Mouse (Mus musculus): ENCODE measurements around the gene Osbp2. TPM values are rescaled to one million over a fixed set of nuclear protein-coding genes. Genes with fewer than 3 reads are reported as not detected.

The Osbp2 gene
- polyA plus RNA-seq, 1 experiment from 2014 or later = 33.1 TPM

GRCm38 (mm10) chr11:3859778-3860177, 3.9 kb downstream of the Osbp2 start:
- Histone ChIP-seq H3K4me1 (replicated peaks) (peaks cover 23% of the 10 kb centered on the region), H3K27me3 (peaks cover 5% of the 10 kb centered on the region; the same call in 1 of the 2 replicates), H3K9ac (no peak overlapping the region), H3K4me3 (no peak overlapping the region), H3K36me3 (no peaks in the 10 kb centered on the region), H3K4me2 (no peak overlapping the region), H3K9me3 (no peaks in the 10 kb centered on the region), H3K27ac (replicated peaks) (no peak overlapping the region)
- no peak for ATAC-seq (ENCODE audit: low FRiP score, low read depth)
- WGBS = 94% methylated on average over 4 of the region's 4 CpGs

DNA sequence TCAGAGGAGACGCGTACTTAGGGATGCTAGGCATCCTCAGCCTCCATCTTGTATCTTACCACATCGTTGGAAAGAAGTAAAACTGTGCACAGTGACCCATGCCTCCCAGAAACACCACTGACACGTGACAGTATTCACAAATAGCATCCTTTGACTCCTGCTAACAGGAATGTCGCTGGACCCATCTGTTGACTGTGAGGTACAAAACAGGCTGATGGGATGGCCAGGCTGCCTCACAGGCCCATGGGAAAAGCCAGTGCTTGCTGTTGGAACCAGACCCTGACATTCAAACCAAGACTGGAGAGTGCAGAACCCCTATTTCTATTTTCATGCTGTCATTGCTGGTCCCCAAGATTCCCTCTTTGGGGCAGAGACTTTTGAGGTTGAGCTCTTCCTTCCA, 5.8 kb downstream of the Osbp2 start:
- Histone ChIP-seq H3K36me3 (no peaks in the 10 kb centered on the region), H3K4me1 (replicated peaks) (peaks cover 12% of the 10 kb centered on the region), H3K4me2 (no peak overlapping the region), H3K4me3 (no peak overlapping the region), H3K9ac (no peak overlapping the region), H3K27me3 (peaks cover 5% of the 10 kb centered on the region; the same call in 1 of the 2 replicates), H3K27ac (replicated peaks) (no peak overlapping the region), H3K9me3 (no peaks in the 10 kb centered on the region)
- 77% methylated on average over 5 of the region's 5 CpGs for WGBS
- ATAC-seq (ENCODE audit: low FRiP score, low read depth) = no peak

- Histone ChIP-seq H3K4me2 (no peak overlapping the region), H3K9me3 (no peaks in the 10 kb centered on the region), H3K27me3 (no peaks in the 10 kb centered on the region), H3K4me3 (no peak overlapping the region), H3K27ac (replicated peaks) (no peak overlapping the region), H3K9ac (no peak overlapping the region), H3K4me1 (replicated peaks) (peaks cover 6% of the 10 kb centered on the region; the same call in 1 of the 2 replicates), H3K36me3 (no peaks in the 10 kb centered on the region)
- 89% methylated on average over 5 of the region's 5 CpGs for WGBS
- ATAC-seq (ENCODE audit: low FRiP score, low read depth) = no peak
Observed at GRCm38 (mm10) chr11:3855846-3856245, 7.9 kb downstream of the Osbp2 start.

DNA sequence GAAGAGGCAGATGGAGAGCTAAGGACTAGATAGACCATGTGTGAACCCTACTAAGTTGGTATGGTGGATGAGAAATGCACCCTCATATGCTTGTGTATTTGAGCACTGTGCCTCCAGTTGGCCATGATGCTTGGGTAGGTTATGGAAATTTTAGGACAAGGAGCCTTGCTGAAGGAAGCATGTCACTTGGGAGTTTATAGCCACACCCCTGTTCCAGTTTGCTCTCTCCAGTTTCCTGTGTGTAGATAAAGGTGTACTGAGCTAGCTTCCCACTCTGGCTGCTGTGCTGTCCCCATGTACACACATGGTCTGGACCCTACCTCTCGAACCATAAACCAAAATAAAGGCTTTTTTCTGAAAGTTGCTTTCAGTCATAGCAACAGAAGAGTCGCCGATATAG, 9.5 kb downstream of the Osbp2 start:
- WGBS = 92% methylated on average over 3 of the region's 3 CpGs

GRCm38 (mm10) chr11:3853481-3854034, 10.1 kb downstream of the Osbp2 start:
- H3K36me3 ChIP-seq = no peaks in the 10 kb centered on the region
- no peaks in the 10 kb centered on the region for H3K9me3 ChIP-seq
- H3K27me3 ChIP-seq = no peaks in the 10 kb centered on the region
- no peak overlapping the region for H3K4me3 ChIP-seq
- H3K4me1 ChIP-seq (replicated peaks) = peaks cover 6% of the 10 kb centered on the region; the same call in 1 of the 2 replicates
- H3K4me2 ChIP-seq = no peak overlapping the region
- WGBS = 35% methylated on average over 5 of the region's 5 CpGs
- H3K9ac ChIP-seq = no peak overlapping the region
- peak overlapping the region; percentile 69 for H3K27ac ChIP-seq (replicated peaks)
- ATAC-seq (ENCODE audit: low FRiP score, low read depth) = peak; percentile 90

More for the DNA sequence above, 9.5 kb downstream of the Osbp2 start:
- Histone ChIP-seq H3K4me3 (no peak overlapping the region), H3K36me3 (no peaks in the 10 kb centered on the region), H3K9ac (no peak overlapping the region), H3K4me2 (no peak overlapping the region), H3K27ac (replicated peaks) (peak overlapping the region; percentile 69), H3K27me3 (no peaks in the 10 kb centered on the region), H3K9me3 (no peaks in the 10 kb centered on the region), H3K4me1 (replicated peaks) (peaks cover 6% of the 10 kb centered on the region; the same call in 1 of the 2 replicates)
- 0 out of 2 replicates have a peak, but pooled peaks have one; percentile 11 for ATAC-seq (ENCODE audit: low FRiP score, low read depth)

DNA sequence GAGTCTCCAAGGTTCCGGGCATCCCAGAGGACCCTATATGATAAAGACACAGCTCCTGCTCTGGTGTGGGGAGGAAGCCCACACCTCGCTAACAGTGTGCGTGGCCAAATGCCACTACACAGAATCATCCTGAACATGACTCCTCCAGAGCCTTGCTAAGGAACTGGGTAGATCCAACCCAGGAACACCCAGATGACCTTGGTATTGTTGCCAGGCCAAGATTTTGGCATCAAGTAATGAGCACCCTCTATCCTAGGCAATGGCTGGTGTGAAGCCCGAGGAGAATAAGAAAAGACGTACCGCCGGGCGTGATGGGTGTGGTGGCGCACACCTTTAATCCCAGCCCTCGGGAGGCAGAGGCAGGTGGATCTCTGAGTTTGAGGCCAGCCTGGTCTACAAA, 10.7 kb downstream of the Osbp2 start:
- Histone ChIP-seq H3K4me2 (no peak overlapping the region), H3K4me3 (no peak overlapping the region), H3K9me3 (no peaks in the 10 kb centered on the region), H3K9ac (no peak overlapping the region), H3K36me3 (no peaks in the 10 kb centered on the region), H3K27ac (replicated peaks) (peak overlapping the region; percentile 69), H3K27me3 (no peaks in the 10 kb centered on the region), H3K4me1 (replicated peaks) (peaks cover 6% of the 10 kb centered on the region; the same call in 1 of the 2 replicates)
- 91% methylated on average over 10 of the region's 10 CpGs for WGBS
- no peak for ATAC-seq (ENCODE audit: low FRiP score, low read depth)

- H3K36me3 ChIP-seq = no peaks in the 10 kb centered on the region
- peaks cover 6% of the 10 kb centered on the region; the same call in 1 of the 2 replicates for H3K4me1 ChIP-seq (replicated peaks)
- H3K27ac ChIP-seq (replicated peaks) = no peak overlapping the region
- H3K9ac ChIP-seq = no peak overlapping the region
- H3K4me2 ChIP-seq = no peak overlapping the region
- no peak for ATAC-seq (ENCODE audit: low FRiP score, low read depth)
- H3K4me3 ChIP-seq = no peak overlapping the region
- WGBS = 86% methylated on average over 4 of the region's 4 CpGs
- H3K9me3 ChIP-seq = no peaks in the 10 kb centered on the region
- H3K27me3 ChIP-seq = no peaks in the 10 kb centered on the region
Observed at GRCm38 (mm10) chr11:3851872-3852271, 11.8 kb downstream of the Osbp2 start.

DNA sequence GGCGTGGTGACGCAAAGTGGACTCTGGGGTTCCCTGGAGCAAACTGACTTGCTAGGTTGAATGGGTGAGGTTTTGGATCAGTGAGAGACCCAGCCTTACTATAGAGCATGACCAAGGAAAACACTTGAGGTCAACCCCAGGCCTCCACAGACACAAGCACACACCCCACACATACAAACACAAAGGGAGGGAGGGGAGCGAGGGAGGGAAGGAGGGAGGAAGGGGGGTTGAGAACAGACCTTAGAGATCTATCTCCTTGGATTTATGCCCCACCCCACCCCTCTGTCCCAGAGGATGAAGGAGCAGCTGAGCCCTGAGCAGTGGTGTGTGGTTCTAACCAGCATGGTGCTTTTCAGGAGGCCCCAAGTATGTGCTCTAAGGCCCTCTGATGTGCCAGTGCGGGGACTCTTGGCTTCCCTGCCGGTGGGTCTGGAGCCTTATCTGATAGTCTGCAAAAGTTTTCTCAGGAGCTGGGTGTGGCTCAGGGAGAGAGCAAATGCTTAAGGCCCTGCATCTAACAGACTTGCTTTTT, 12.9 kb downstream of the Osbp2 start:
- ATAC-seq (ENCODE audit: low FRiP score, low read depth) = no peak
- Histone ChIP-seq H3K4me3 (no peak overlapping the region), H3K36me3 (no peaks in the 10 kb centered on the region), H3K4me1 (replicated peaks) (peaks cover 6% of the 10 kb centered on the region; the same call in 1 of the 2 replicates), H3K27me3 (no peaks in the 10 kb centered on the region), H3K4me2 (no peak overlapping the region), H3K9me3 (no peaks in the 10 kb centered on the region), H3K9ac (no peak overlapping the region), H3K27ac (replicated peaks) (no peak overlapping the region)
- 74% methylated on average over 5 of the region's 5 CpGs for whole genome bisulfite sequencing

- no peak for ATAC-seq (ENCODE audit: low FRiP score, low read depth)
- H3K9ac ChIP-seq = no peak overlapping the region
- H3K36me3 ChIP-seq = no peaks in the 10 kb centered on the region
- no peak overlapping the region for H3K4me3 ChIP-seq
- H3K4me2 ChIP-seq = no peak overlapping the region
- H3K9me3 ChIP-seq = no peaks in the 10 kb centered on the region
- no peak overlapping the region for H3K27ac ChIP-seq (replicated peaks)
- 77% methylated on average over 2 of the region's 2 CpGs for WGBS
- no peaks in the 10 kb centered on the region for H3K27me3 ChIP-seq
- H3K4me1 ChIP-seq (replicated peaks) = peaks cover 6% of the 10 kb centered on the region; the same call in 1 of the 2 replicates
Observed at GRCm38 (mm10) chr11:3850315-3850614, 13.4 kb downstream of the Osbp2 start.

DNA sequence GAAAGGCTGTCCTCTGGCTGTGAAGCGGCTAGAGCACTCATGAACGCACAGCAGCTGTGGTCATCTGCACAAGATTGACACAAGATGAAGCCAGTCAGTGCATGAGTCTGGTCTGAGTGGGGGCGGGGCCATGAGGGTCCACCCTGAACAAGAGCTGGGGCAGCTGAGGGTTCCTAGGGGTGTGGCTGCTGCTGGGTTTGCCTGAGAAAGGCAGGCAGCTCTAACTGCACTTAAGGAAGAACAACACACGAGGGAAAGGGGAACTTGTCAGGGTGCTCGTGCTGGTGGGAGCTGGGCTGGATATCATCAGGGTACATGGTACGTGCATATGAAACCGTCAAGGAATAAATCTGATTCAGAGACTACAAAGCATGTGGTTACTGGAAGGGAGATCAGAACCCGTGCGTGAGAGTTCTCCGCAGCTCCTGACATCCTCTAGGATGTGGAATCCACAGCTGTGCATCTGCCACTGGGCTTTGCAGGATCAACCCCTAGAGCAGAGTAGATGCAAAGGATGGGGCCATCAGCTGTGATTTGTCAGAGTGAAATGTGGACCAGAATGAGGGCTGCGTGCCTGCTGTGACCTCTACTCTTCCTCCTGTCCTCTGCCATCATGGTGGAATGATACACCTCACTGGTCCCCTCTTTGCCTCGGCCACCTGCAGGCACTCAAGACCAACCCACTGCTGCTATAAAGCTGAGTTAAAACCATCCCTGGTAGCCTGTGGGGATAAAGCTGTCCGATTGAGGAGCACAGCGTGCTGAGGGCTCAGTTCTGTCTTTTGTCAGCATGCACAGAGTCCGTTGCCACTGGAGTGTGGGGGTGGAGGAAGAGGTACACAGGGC, 14.0 kb downstream of the Osbp2 start:
- Histone ChIP-seq H3K27me3 (no peaks in the 10 kb centered on the region), H3K4me2 (no peak overlapping the region), H3K9me3 (no peaks in the 10 kb centered on the region), H3K4me1 (replicated peaks) (peaks cover 6% of the 10 kb centered on the region; the same call in 1 of the 2 replicates), H3K27ac (replicated peaks) (no peak overlapping the region), H3K9ac (no peak overlapping the region), H3K4me3 (no peak overlapping the region), H3K36me3 (no peaks in the 10 kb centered on the region)
- ATAC-seq (ENCODE audit: low FRiP score, low read depth) = no peak
- 79% methylated on average over 15 of the region's 15 CpGs for WGBS

DNA sequence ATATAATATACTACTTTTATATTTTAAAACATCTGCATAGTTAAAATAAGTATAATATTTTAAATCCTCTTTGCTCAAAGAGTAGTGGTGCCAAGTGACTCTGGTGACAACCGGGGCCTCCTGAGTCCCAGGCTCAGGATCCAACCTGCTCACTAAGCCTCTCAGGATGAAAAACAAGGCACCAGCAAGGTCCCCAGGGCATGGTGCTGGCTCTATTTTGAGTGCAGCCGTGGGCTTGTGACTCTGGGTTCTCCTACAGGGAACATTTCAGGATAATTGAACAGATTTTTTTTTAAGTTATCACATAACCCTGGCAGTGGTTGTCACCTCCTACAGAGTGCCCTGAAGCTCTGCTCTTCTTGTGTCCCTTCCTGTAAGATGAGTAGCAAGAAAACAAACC, 17.4 kb downstream of the Osbp2 start:
- 48% methylated on average over 2 of the region's 2 CpGs for WGBS
- Histone ChIP-seq H3K9ac (no peak overlapping the region), H3K4me1 (replicated peaks) (no peaks in the 10 kb centered on the region), H3K27ac (replicated peaks) (no peak overlapping the region), H3K4me2 (no peak overlapping the region), H3K27me3 (no peaks in the 10 kb centered on the region), H3K9me3 (no peaks in the 10 kb centered on the region), H3K4me3 (no peak overlapping the region), H3K36me3 (no peaks in the 10 kb centered on the region)
- ATAC-seq (ENCODE audit: low FRiP score, low read depth) = no peak

DNA sequence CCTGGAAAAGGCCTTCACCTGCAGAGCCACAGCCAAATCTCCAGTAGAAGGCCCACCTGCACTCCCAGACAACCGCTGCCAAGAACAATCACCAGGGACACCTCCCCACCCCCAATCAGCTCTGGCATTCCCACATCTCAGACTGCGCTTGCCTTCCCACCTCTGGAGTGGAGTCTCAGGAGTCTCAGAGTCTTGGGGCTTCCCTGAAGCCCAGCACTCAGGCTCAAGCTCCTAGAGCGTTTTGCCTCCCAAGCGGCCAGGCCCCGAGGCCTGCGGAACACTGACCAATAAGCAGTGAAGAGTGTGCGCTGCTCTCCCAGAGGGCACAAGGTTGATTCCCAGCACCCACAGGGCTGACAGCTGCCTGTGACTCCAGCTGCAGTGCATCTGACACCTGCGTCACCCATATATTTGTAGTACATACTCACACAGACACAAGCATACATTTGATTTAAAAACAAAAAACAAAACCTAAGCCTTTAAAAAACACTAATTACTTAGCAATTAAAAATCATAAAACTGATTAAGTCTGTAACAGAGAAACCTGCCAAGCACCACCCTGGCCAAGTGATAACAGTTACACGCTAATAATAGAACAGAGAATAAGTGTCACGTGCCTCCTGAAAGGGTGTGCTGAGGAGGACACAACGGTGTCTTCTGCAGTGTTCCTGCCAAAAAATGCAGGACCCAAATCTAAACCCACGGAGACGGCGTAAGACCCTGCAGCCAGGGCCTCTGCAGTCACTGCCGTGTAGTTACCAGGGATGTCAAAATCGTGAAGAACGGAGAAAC, 19.6 kb downstream of the Osbp2 start:
- no peak overlapping the region for H3K4me3 ChIP-seq
- H3K4me2 ChIP-seq = no peak overlapping the region
- no peak for ATAC-seq (ENCODE audit: low FRiP score, low read depth)
- H3K4me1 ChIP-seq (replicated peaks) = no peaks in the 10 kb centered on the region
- no peaks in the 10 kb centered on the region for H3K36me3 ChIP-seq
- H3K9ac ChIP-seq = no peak overlapping the region
- H3K27me3 ChIP-seq = no peaks in the 10 kb centered on the region
- no peaks in the 10 kb centered on the region for H3K9me3 ChIP-seq
- no peak overlapping the region for H3K27ac ChIP-seq (replicated peaks)
- WGBS = 78% methylated on average over 17 of the region's 17 CpGs
